Mouse (Mus musculus) forebrain, embryonic 11.5 days (tissue): ENCODE data around the gene Tor1a. TPM values are rescaled to one million over a fixed set of nuclear protein-coding genes. Genes with fewer than 3 reads are reported as not detected.

Experiments
- ATAC-seq: fragments of 200-750 bp; cut with Nextera tagmentation; replicated peaks from 2 replicates; pipeline ENCODE4 v1.8.0; 2017; ENCODE audit warnings: moderate TSS enrichment; ENCODE audit not compliant: low FRiP score
- DNase-seq: peaks from one replicate; pipeline ENCODE4 v3.0.0-alpha.2; 2017; ENCODE audit warnings: low spot score
- H3K27ac ChIP-seq: fragments of 300-500 bp; sonication (generic); 2 replicates; pipeline ENCODE4 v1.5.1; 2014; ENCODE audit warnings: low read depth, low read length
- H3K27me3 ChIP-seq: fragments of 300-500 bp; sonication (generic); 2 replicates; pipeline ENCODE4 v1.6.1; 2014; ENCODE audit warnings: mild to moderate bottlenecking, low read length, mixed read lengths; ENCODE audit not compliant: control insufficient read depth, insufficient read depth
- H3K36me3 ChIP-seq: fragments of 300-500 bp; sonication (generic); 2 replicates; pipeline ENCODE4 v1.6.1; 2014; ENCODE audit warnings: mild to moderate bottlenecking, low read length, moderate library complexity, mixed read lengths; ENCODE audit not compliant: control insufficient read depth, insufficient read depth
- H3K4me1 ChIP-seq: fragments of 300-500 bp; sonication (generic); replicated peaks from 2 replicates; pipeline ENCODE4 v1.6.1; 2014; ENCODE audit warnings: low read length, mixed read lengths; ENCODE audit not compliant: control insufficient read depth, insufficient read depth
- H3K4me2 ChIP-seq: fragments of 300-500 bp; sonication (generic); 2 replicates; pipeline ENCODE4 v1.6.1; 2014; ENCODE audit warnings: low read depth, mild to moderate bottlenecking, low read length, moderate library complexity, mixed read lengths; ENCODE audit not compliant: severe bottlenecking
- H3K4me3 ChIP-seq: fragments of 300-500 bp; sonication (generic); 2 replicates; pipeline ENCODE4 v1.5.1; 2014; ENCODE audit warnings: low read depth, low read length
- H3K9ac ChIP-seq: fragments of 300-500 bp; sonication (generic); 2 replicates; pipeline ENCODE4 v1.6.1; 2014; ENCODE audit warnings: low read length
- H3K9me3 ChIP-seq: fragments of 300-500 bp; sonication (generic); 2 replicates; pipeline ENCODE4 v1.6.1; 2016; ENCODE audit warnings: low read length, mixed read lengths; ENCODE audit not compliant: control insufficient read depth
- WGBS: fragments of 180-500 bp; shearing (Covaris S2); extraction: QIAGEN DNeasy Blood & Tissue Kit; methylation state at CpG from one replicate; pipeline ENCODE4 v1.1.7; 2014; 5-methylcytosine and 5-hydroxymethylcytosine counted together
- polyA plus RNA-seq: library from polyadenylated mRNA; unstranded; fragments of >200 nt; fragmentation: Nextera tagmentation; extraction: Ambion mirVana; gene quantifications from 2 replicates; pipeline ENCODE4 v1.2.1, GENCODE M21; 2014

Tor1a gene
- polyA plus RNA-seq: 85.1 and 95.9 TPM in 2 replicates

DNA sequence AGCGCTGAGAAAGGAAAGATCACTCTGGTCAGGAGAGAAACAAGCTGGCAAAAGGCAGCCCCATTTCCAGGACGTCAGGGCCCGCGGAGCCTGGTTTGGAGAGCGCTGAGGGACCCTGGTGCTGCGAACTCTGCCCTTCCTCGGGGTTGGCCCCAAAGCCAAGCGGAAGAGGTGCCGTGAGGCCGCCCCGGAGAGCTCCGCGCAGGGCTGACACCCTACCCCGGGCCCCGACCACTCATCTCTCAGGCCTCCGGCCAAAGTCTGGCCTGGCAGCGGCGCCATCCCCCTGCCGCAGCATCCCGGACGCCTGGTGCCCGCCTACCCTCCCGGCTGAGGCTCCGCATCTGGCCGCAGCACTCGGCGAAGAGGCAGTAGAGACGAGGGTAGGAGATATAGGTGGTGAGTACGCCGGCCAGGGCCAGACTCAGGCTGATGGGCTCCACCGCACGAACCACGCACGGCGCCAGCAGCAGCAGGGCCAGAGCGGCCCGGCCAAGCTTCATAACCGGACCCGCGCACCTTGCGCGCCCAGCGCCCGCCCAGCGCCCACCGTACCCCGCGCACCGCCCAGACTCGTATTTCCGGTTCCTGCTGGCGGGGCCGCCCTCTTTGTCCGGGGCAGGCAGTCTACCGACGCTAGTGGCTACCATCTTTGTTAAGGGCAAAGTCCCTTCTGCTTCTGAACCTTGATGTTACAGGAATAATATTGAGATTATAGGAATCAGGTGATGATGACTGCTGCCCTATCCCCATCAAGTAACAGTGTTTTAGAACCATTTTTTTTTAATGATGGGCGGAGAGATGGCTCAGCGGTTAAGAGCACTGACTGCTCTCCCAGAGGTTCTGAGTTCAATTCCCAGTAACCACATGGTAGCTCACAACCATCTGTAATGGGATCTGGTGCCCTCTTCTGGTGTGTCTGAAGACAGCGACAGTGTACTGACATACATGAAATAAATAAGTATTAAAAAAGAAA is at the start of gene Tor1a:
Gene Tor1a, minus strand, starts transcription at position 582 of the 976 bp plus-strand sequence.
- H3K27me3 ChIP-seq: no peaks in the 10 kb centered on the region
- H3K4me3 ChIP-seq: peak within 1 kb of the TSS; percentile 75
- peak within 1 kb of the TSS; percentile 79 for H3K4me2 ChIP-seq
- ATAC-seq: peak; percentile 94
- H3K36me3 ChIP-seq: peaks cover 9% of the 10 kb centered on the region; the same call in 1 of the 2 replicates
- WGBS: 2% methylated on average over 59 of the region's 59 CpGs
- peak; percentile 94 for DNase-seq
- H3K9me3 ChIP-seq: no peaks in the 10 kb centered on the region
- no peak within 1 kb of the TSS for H3K27ac ChIP-seq
- peaks cover 6% of the 10 kb centered on the region for H3K4me1 ChIP-seq
- peak within 1 kb of the TSS; percentile 74 for H3K9ac ChIP-seq

DNA sequence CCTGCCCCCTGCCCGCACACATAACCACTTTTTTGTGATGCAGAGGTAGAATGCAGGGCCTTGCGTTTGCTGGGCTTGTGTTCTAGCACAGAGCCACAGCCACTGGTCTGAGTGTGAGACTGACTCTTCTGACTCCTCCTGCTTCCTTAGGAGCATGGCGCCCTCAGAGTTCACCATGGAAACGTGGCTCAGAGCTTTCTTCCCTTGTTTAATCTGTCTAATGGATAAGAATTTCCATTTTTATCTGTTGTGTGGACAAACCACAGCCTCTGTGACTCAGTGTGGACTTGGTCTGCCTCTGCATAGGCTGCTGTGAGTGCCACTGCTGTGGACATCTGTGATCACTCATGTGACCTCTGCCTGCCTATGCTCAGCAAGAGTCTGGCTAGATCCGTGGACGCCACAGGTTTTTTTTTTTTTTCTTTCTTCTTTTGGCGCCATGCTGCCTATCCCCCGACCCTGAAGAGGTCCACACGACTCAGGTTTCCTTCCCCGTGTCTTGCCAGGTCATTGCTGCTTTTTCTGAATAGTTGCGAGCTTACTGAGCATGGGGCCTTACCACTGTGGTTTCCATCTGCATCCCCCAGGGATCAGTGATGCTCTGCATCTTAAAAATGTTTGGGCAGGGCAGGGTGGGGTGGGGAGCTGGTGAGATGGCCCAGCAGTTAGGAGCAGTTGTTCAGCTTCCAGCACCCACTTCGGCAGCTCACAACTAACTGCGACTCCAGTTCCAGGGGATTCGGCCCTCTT is 45.8 kb upstream of the Tor1a start:
- no peak overlapping the region for H3K4me3 ChIP-seq
- ATAC-seq (no peak), DNase-seq (no peak)
- no peaks in the 10 kb centered on the region for H3K36me3 ChIP-seq
- no peaks in the 10 kb centered on the region for H3K4me1 ChIP-seq
- H3K9ac ChIP-seq: no peak overlapping the region
- 81% methylated on average over 14 of the region's 14 CpGs for WGBS
- H3K9me3 ChIP-seq: no peaks in the 10 kb centered on the region
- no peak overlapping the region for H3K27ac ChIP-seq
- no peak overlapping the region for H3K4me2 ChIP-seq
- no peaks in the 10 kb centered on the region for H3K27me3 ChIP-seq

DNA sequence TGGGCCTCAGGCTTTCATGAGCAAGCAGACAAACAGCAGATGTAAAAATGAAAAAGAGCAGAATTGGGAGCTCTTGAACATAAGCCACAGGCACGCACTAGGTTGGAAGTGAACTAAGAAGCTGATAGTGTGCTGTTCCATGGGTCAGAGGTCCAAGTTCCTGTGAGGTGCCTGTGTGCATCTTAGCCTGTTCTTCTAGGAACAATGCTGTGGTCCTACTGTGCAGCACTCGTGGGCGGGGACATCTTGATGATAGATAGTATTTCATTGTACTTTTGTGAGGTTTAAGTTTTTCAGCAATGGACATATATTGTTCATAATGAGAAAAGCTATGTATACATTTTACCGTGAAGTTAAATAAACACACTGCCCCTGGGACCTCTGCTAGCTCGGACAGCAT is 39.5 kb upstream of the Tor1a start:
- Histone ChIP-seq H3K27ac (no peak overlapping the region), H3K9ac (no peak overlapping the region), H3K9me3 (no peaks in the 10 kb centered on the region), H3K36me3 (no peaks in the 10 kb centered on the region), H3K4me2 (no peak overlapping the region), H3K4me1 (no peaks in the 10 kb centered on the region), H3K4me3 (no peak overlapping the region), H3K27me3 (no peaks in the 10 kb centered on the region)
- DNase-seq (no peak), ATAC-seq (no peak)
- WGBS: 93% methylated on average over 5 of the region's 5 CpGs

GRCm38 (mm10) chr2:31006434-31006833 is 38.7 kb upstream of the Tor1a start:
- no peaks in the 10 kb centered on the region for H3K27me3 ChIP-seq
- H3K4me2 ChIP-seq: no peak overlapping the region
- no peaks in the 10 kb centered on the region for H3K9me3 ChIP-seq
- H3K4me1 ChIP-seq: no peaks in the 10 kb centered on the region
- H3K36me3 ChIP-seq: no peaks in the 10 kb centered on the region
- H3K4me3 ChIP-seq: no peak overlapping the region
- DNase-seq (no peak), ATAC-seq (no peak)
- 95% methylated on average over 5 of the region's 5 CpGs for WGBS
- H3K9ac ChIP-seq: no peak overlapping the region
- no peak overlapping the region for H3K27ac ChIP-seq

- Histone ChIP-seq H3K4me1 (no peaks in the 10 kb centered on the region), H3K9me3 (no peaks in the 10 kb centered on the region), H3K9ac (no peak overlapping the region), H3K27me3 (no peaks in the 10 kb centered on the region), H3K27ac (no peak overlapping the region), H3K4me2 (no peak overlapping the region), H3K4me3 (no peak overlapping the region), H3K36me3 (no peaks in the 10 kb centered on the region)
- no peak for ATAC-seq
- WGBS: 82% methylated on average over 2 of the region's 2 CpGs
- no peak for DNase-seq
Observed at GRCm38 (mm10) chr2:31005453-31005852, 37.7 kb upstream of the Tor1a start.

DNA sequence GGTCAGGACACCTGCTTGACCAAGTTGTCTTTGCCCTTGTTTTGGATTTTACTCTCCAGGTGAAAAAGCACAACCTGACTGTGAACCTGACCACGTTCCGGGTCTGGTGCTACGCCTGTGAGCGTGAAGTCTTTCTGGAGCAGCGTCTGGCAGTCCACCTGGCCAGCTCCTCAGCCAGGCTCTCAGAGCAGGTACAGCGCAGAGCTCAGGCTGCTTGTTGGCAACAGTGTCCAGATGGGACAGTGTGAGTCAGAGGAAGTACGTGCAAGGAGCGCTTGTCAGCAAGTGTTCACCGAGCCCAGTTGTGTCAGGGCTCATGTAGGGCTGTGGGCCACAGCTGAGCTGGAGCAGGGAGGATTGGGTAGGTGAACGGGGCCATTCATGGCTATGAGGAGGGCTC is 35.1 kb upstream of the Tor1a start:
- Histone ChIP-seq H3K27me3 (no peaks in the 10 kb centered on the region), H3K36me3 (no peaks in the 10 kb centered on the region), H3K9ac (no peak overlapping the region), H3K4me1 (no peaks in the 10 kb centered on the region), H3K4me2 (no peak overlapping the region), H3K4me3 (no peak overlapping the region), H3K27ac (no peak overlapping the region), H3K9me3 (no peaks in the 10 kb centered on the region)
- ATAC-seq: no peak
- DNase-seq: no peak
- 96% methylated on average over 10 of the region's 10 CpGs for WGBS

- DNase-seq: no peak
Observed at GRCm38 (mm10) chr2:30998443-30999260, 30.9 kb upstream of the Tor1a start.

GRCm38 (mm10) chr2:30995432-30995996 is 27.8 kb upstream of the Tor1a start:
- Histone ChIP-seq H3K4me1 (no peaks in the 10 kb centered on the region), H3K9ac (no peak overlapping the region), H3K27ac (no peak overlapping the region), H3K9me3 (no peaks in the 10 kb centered on the region), H3K27me3 (no peaks in the 10 kb centered on the region), H3K36me3 (no peaks in the 10 kb centered on the region), H3K4me2 (no peak overlapping the region), H3K4me3 (no peak overlapping the region)
- WGBS: 78% methylated on average over 11 of the region's 11 CpGs
- DNase-seq (no peak), ATAC-seq (no peak)

More at GRCm38 (mm10) chr2:30998443-30999260, 30.9 kb upstream of the Tor1a start:
- H3K27me3 ChIP-seq: no peaks in the 10 kb centered on the region
- no peak overlapping the region for H3K9ac ChIP-seq
- no peak overlapping the region for H3K4me2 ChIP-seq
- H3K4me1 ChIP-seq: no peaks in the 10 kb centered on the region
- ATAC-seq: no peak
- H3K9me3 ChIP-seq: no peaks in the 10 kb centered on the region
- WGBS: 72% methylated on average over 8 of the region's 8 CpGs
- no peak overlapping the region for H3K27ac ChIP-seq
- H3K4me3 ChIP-seq: no peak overlapping the region
- H3K36me3 ChIP-seq: no peaks in the 10 kb centered on the region
